Mouse (Mus musculus): ENCODE results near the gene Slc35c2.

Slc35c2 gene

GRCm38 (mm10) chr2:165238416-165239145 is 49.1 kb downstream of the Slc35c2 start:
- no peak for DNase-seq (ENCODE audit: low spot score)

- DNase-seq (ENCODE audit: low spot score): peak; percentile 61
Measured at GRCm38 (mm10) chr2:165234613-165235291, 52.9 kb downstream of the Slc35c2 start, which contains the start of gene Cdh22. TSS of gene Cdh22 (minus strand) at chr2:165234853.

DNA sequence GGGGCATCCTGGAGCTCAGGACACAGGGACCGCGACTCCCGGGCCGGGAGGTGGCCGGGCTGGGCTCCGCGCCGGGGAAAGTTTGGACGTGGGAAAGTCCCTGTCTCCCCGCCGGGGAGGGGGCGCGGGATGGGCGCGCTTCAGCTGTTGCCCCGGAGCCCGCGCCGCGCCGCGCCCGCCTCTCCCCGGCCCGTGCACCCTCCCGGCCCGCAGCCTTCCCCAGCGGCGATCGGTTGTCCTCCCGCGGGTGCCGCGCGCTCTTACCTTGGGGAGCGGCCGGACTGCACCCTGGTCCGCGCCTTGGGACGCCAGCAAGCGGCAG is 53.4 kb downstream of the Slc35c2 start:
- DNase-seq (ENCODE audit: low spot score): no peak

DNA sequence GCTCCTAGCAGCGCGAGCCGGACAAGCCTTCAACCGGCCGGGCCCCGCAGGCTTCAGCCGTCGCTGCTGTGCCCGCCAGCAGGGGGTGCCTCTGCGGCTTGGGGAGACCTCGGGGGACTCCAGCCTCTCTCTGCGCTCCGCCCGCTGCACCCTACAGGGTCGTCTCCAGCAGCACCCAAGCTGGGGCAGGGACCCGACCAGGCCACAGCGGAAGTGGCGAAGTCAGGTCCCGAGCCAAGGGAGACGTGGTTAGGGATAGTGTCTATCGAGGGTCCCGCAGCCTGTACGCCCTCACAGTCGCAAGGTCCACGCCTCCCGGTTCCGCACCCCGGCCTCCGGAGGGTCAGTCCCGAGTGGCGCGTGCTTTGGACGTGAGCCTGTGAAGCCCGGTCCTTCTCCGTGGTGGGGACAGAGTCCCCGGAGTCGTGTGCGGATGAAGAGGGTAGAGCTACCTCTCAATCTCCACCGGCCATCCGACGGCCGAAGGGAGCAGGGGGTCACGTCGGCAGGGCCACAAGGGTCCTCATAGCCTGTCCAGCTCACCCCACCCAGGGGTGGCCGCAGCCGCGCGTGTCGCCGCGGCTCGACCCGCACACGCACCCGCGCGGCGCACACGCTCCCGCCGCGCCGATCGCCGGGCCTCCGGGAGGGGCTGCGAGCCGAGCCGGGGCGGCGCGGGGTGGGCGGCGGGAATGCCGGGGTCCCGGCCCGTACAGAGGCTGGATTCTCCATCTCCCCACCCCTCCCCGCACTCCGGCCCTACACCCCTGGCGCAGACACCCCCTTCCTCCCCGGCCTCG is 54.0 kb downstream of the Slc35c2 start:
- DNase-seq (ENCODE audit: low spot score): peak; percentile 46

GRCm38 (mm10) chr2:165229050-165229449 is 58.6 kb downstream of the Slc35c2 start:
- DNase-seq (ENCODE audit: low spot score): no peak

Data from layer of hippocampus, adult 11-12 months (tissue).